Mouse (Mus musculus): ENCODE results near the gene Gm10401.

The Gm10401 gene

DNA sequence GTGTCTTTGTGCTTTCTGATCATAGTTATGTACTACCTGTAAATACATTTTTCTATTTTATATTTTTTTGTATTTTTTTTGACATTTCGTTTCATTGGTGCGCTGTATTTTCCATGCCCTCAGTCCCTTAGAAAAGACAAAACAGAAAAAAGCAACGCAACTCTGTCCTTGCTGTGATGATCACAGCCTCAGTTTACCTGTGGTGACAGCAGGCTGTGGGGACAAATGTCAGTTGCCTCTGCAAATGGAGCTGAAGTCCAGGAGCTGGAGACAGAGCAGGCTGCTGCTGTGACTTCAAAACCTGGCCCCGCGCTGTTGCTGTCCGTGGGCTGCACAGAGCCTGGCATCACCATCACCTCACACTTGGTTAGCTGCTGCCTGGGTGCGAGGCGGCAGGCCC is at the start of gene Gm10401:
TSS of gene Gm10401 (minus strand) at position 101 of the 400 bp plus-strand sequence.
- DNase-seq, result no peak

- no peak for DNase-seq
Measured at GRCm38 (mm10) chr5:115147388-115147787, 49.3 kb upstream of the Gm10401 start.

GRCm38 (mm10) chr5:115146747-115147130 is 48.6 kb upstream of the Gm10401 start:
- DNase-seq, result no peak

- no peak for DNase-seq
Measured at GRCm38 (mm10) chr5:115145976-115146746, 48.1 kb upstream of the Gm10401 start.

GRCm38 (mm10) chr5:115145253-115145968 is 47.3 kb upstream of the Gm10401 start:
- no peak for DNase-seq

DNA sequence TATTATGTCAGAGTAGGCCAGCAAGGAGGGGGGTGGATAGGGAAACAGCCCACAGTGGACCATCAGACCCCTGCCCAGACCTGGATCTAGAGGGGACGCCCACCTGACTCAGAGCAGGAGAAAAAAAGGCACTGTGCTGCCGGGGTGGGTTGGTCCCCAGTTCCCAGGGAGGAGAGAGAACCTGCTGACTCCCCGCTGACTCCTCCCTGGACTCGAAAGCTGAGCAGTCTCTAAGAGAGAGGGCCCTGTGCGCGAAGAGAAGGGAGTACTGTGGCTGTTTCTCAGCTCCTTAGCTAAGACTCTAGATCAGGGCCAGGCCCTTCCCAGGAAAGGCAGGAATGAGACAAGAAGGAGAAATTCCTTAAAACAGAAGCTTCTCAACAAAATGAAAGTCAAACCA is 46.4 kb upstream of the Gm10401 start:
- DNase-seq, result no peak

DNA sequence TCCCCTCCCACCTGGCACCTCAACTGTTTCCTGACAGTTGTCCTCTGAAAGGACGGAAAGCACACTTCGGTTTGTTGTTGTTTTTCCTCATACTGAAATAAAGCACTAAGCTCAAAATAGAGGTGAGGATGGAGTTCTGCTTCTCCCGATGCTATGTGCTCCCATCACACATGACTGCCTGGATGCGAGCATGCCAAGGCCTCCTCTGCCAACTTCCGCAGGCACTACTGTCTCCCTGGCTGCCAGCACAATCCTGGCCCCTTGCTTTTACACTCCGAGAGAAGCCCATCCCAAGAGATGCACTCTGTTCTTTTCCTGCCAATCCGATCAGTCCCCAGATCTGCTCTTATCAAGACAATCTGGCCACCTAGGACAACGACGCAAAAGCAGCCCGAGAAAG is 45.5 kb upstream of the Gm10401 start:
- DNase-seq, result no peak

- DNase-seq, result no peak
Measured at GRCm38 (mm10) chr5:115142166-115142697, 44.1 kb upstream of the Gm10401 start.

DNA sequence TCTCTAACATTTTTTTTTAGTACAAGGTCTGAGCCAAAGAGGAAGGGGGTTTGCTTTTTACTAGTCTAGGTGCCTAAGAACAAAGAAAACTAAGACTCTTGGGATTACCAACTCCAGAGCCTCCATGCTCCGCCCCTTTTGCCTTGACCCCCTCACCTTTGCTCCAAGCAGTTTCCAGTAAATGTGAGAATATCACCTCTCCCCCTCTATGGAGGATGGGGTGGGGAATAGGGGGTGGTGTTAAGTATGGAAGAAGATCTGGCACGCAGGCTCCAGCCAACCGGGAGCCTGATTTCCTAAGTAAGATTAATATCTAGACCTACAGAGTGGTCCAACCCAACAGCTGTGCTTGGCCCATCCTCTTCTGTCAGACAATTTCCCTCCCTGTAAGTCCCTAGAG is 42.6 kb upstream of the Gm10401 start:
- no peak for DNase-seq

- DNase-seq, result no peak
Measured at GRCm38 (mm10) chr5:115139124-115139523, 41.0 kb upstream of the Gm10401 start.

DNA sequence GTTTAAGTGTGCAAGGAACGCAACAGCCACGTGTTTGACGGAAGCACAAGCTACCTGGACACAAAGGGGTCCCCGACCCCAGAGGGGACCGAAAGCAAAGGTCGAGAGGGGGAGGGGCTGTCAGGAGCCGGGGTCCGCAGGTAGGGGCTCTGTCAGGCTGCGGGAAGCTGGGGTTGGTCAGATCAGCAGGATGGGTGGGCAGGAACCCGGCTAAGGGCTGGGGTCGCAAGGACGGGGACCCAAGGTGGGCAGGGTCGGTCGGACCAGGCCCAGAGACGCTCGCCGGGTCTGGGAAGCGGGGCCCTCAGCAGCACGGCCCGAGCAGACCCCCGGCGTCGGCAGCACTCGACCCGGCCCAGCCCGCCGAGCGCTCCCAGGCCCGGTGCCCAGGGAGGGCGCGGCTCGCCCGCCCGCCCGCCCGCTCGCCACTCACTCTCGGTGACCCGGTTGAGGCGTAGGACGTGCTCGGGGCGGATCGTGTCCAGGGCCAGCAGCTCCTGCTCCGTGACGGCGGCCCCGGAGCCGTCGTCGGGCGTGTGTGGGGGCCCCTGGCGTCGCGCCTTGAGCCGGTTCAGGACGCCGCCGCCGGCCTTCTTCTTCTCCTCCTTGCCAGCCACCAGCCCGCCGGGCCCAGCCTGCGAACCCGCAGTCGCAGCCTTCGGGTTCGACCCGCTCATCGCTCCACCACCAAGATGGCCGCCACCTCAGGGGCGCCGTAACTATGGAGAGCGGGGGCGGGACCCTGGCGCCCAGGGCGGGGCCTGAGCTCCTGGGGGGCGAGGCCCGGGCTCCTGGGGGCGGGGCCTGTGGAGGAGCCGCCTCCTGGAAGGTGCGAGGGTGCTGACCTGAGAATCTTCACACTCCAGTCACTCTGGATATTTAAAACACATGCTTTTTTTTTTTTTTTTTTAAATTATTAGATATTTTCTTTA is 36.4 kb upstream of the Gm10401 start, which contains the start of gene Unc119b:
TSS of gene Unc119b (minus strand) at position 742 of the 932 bp plus-strand sequence.
- peak; percentile 90 for DNase-seq

GRCm38 (mm10) chr5:115133358-115134066 is 35.4 kb upstream of the Gm10401 start:
- no peak for DNase-seq

DNA sequence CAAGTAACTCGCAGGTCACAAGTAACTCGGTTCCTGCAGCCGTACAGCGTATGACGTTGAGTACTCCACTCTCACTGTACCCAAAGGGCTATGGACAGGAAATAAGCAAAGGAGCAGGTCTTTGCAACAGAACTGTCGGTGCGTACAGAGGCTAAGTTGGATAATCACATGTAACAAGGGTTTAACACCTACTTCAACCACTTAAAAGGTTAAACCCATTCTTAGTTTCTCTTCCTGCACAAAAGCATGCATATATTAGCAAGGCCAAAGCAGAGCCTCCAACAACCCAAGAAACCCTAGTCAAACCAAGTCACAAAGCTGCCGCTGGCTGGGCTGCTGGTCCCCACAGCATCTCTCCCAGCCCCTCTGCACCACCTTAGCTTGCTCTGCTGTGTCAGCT is 34.4 kb upstream of the Gm10401 start:
- no peak for DNase-seq

DNA sequence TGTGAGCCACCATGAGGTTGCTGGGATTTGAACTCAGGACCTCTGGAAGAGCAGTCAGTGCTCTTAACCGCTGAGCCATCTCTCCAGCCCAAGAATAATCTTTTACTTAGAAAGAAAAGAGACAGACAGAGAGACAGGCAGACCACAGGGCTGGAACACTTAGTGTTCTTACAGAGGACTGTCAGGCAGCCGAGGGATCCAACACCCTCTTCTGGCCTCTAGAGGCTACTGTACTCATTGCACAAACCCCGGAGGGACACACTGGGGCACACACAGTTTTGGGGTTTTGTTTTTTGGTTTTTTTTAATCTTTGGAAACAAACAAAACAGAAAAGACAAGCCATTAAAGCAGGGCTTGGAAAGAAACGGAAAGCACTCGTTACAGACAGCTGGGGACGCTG is 31.2 kb upstream of the Gm10401 start:
- no peak for DNase-seq

- peak; percentile 87 for DNase-seq
Measured at GRCm38 (mm10) chr5:115127421-115128179, 29.5 kb upstream of the Gm10401 start.

DNA sequence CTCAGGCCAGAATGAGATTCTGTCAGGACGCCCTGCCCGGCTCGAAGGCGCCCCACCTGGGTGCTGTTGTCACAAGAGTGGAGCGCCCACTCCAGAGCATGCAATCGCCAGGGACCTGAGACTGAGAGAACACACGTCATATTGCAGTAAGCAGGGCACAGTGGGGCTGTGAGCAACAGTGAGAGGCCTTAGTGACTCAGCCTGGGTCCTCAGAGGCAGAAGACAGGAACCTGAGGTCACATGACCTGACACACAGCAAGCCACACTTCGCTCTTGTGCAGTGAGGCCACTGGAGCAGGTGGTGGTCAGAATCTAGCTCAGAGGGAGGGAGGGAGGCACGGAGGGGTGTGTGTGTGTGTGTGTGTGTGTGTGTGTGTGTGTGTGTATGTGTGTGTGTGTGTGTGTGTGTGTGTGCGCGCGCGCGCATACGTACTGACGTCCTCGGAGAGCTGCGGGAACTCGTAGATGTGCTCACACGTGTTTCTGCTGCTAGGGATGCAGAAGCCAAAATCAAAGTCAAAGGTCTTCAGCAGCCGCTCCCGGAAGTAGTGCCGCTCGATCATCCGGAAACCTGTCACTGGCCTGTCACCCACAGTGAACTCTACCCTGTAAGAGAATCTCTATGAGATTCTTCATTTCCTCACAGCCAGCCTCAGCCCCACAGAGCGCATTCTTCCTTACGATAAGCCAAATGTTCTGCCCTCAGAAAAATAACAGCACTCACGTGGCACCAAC is 28.6 kb upstream of the Gm10401 start:
- no peak for DNase-seq

DNA sequence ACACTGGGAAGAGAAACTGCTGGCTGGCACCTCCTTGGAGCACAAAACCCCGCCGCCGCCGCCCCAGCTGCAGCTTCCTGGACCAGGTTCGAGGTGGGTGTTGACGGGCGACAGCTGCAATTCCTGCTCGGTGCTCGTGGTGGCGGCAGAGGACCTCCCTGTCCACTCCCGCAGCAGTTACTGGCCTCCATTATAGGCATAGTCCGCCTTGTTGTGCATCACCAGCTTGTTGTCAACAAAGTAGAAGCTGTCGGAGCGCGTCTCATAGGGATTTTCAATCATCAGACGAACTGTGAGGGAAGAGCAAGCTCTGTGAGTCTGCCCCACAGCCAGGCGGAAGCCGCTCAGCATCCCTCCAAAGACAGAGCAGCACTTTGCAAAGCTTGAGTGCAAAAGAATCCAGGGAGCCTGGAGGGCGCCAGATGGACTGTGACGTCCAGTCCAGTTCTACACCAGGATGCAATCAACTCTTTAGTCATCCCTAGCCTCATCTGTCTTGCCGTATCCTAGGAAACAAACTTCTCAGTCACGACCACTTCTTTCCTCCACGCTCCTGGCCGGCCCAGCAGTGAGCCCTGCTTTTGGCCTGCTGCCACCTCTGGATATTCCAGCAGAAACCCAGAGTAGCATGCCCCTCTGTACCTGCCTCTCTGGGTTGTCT is 27.2 kb upstream of the Gm10401 start:
- DNase-seq, result peak; percentile 82

- no peak for DNase-seq
Measured at GRCm38 (mm10) chr5:115124690-115125089, 26.6 kb upstream of the Gm10401 start.

DNA sequence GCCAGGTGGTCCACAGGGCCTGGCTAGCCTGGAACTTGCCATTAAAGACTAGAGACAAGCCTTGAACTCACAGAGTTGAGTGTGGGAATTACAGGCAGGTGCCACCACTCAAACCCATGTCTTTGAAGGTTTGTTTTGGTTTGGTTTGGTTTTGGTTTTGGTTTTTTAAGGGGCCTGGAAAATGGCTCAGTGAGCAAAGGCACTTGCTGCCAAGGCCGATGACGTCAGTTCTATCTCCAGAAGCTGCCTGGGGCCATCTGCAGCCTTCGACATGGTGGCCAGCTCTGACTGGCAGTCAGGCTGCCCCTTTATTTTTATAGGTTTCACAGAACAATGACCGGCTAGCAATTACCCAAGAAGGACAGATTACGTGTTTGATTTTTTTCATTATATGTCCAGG is 22.9 kb upstream of the Gm10401 start:
- no peak for DNase-seq

GRCm38 (mm10) chr5:115118961-115119570 is 21.0 kb upstream of the Gm10401 start, which contains the start of gene Acads:
Gene Acads, minus strand, starts transcription at chr5:115119346.
- DNase-seq, result peak; percentile 93
